Mouse (Mus musculus): ENCODE results near the gene Dnah3. TPM values are rescaled to one million over a fixed set of nuclear protein-coding genes. Genes with fewer than 3 reads are reported as not detected.
A peak's percentile ranks its signal among the peaks of the same experiment; 100 is the strongest.

Dnah3 gene
- 1.2 and 2.8 TPM in 2 replicates for polyA plus RNA-seq (2015; fragmentation: Nextera tagmentation; extraction: Ambion mirVana)

GRCm38 (mm10) chr7:120095180-120095579 lies at the start of gene Dnah3:
TSS of gene Dnah3 (minus strand) at chr7:120095280.
- H3K9ac ChIP-seq (ENCODE audit: low read length), result no peak within 1 kb of the TSS
- no peaks in the 10 kb centered on the region for H3K4me1 ChIP-seq (replicated peaks; ENCODE audit: control insufficient read depth, insufficient read depth, low read length)
- no peak within 1 kb of the TSS for H3K27ac ChIP-seq (ENCODE audit: low read length)
- no peaks in the 10 kb centered on the region for H3K9me3 ChIP-seq (ENCODE audit: control insufficient read depth, low read length)
- H3K36me3 ChIP-seq (ENCODE audit: control insufficient read depth, insufficient read depth, low read length), result no peaks in the 10 kb centered on the region
- ATAC-seq (ENCODE audit: low read depth), result no peak
- H3K4me2 ChIP-seq (ENCODE audit: low read depth, low read length), result no peak within 1 kb of the TSS
- no peaks in the 10 kb centered on the region for H3K27me3 ChIP-seq (ENCODE audit: control insufficient read depth, insufficient read depth, low read depth, low read length)
- H3K4me3 ChIP-seq (ENCODE audit: low read length), result no peak within 1 kb of the TSS
- WGBS, result 79% methylated on average over 6 of the region's 6 CpGs

- no peaks in the 10 kb centered on the region for H3K4me1 ChIP-seq (replicated peaks; ENCODE audit: control insufficient read depth, insufficient read depth, low read length)
- H3K4me3 ChIP-seq (ENCODE audit: low read length), result no peak overlapping the region
- no peak overlapping the region for H3K27ac ChIP-seq (ENCODE audit: low read length)
- H3K36me3 ChIP-seq (ENCODE audit: control insufficient read depth, insufficient read depth, low read length), result no peaks in the 10 kb centered on the region
- H3K9ac ChIP-seq (ENCODE audit: low read length), result no peak overlapping the region
- no peak overlapping the region for H3K4me2 ChIP-seq (ENCODE audit: low read depth, low read length)
- no peak for ATAC-seq (ENCODE audit: low read depth)
- no peaks in the 10 kb centered on the region for H3K27me3 ChIP-seq (ENCODE audit: control insufficient read depth, insufficient read depth, low read depth, low read length)
- no peaks in the 10 kb centered on the region for H3K9me3 ChIP-seq (ENCODE audit: control insufficient read depth, low read length)
- 81% methylated on average over 1 of the region's 1 CpGs for WGBS
Measured at GRCm38 (mm10) chr7:120142743-120143142, 47.7 kb upstream of the Dnah3 start.

DNA sequence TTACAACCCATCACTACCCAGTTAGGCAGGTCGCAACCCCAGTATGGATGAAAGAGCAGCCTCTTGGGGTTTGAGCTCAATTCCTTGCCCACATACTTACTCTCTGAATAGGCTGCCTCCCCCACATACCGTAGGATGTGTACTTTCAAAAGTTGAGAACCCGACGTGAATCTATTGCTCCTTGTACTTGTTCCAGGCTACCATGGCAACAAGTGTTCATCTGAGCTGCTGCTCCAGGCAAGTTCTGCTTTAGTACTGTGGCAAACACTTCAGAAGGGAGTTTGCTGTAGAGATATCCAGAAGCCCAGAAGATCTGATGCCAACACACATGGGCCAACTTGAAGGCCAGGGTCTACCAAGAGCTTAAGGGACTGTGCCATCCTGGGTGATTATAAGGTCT lies 33.9 kb upstream of the Dnah3 start:
- Histone ChIP-seq H3K27me3 (ENCODE audit: control insufficient read depth, insufficient read depth, low read depth, low read length) (no peaks in the 10 kb centered on the region), H3K9me3 (ENCODE audit: control insufficient read depth, low read length) (no peaks in the 10 kb centered on the region), H3K27ac (ENCODE audit: low read length) (0 out of 2 replicates have a peak overlapping the region, but pooled peaks have one; percentile 18), H3K9ac (ENCODE audit: low read length) (no peak overlapping the region), H3K36me3 (ENCODE audit: control insufficient read depth, insufficient read depth, low read length) (no peaks in the 10 kb centered on the region), H3K4me3 (ENCODE audit: low read length) (no peak overlapping the region), H3K4me1 (replicated peaks; ENCODE audit: control insufficient read depth, insufficient read depth, low read length) (peaks cover 18% of the 10 kb centered on the region), H3K4me2 (ENCODE audit: low read depth, low read length) (no peak overlapping the region)
- WGBS, result 51% methylated on average over 4 of the region's 4 CpGs
- peak; percentile 66 for ATAC-seq (ENCODE audit: low read depth)

DNA sequence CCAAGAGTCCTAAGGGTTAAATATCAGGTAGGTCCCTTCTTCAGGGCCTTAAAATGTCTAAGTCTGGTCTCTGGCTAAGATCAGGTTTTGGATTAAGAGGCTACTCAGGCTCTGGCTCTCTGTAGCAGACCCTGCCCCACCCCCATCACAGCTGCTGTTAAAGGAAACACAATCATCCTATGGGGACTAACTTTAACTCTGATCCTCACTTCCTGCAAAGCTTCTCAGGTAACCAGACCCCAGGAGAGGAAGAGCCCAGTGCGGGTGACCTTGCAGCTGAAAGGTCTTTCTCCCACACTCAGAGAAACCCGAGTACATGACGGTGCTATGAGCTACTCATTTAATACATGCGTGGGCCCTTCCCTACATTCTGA lies 32.6 kb upstream of the Dnah3 start:
- no peak for ATAC-seq (ENCODE audit: low read depth)
- no peak overlapping the region for H3K27ac ChIP-seq (ENCODE audit: low read length)
- 49% methylated on average over 4 of the region's 4 CpGs for WGBS

GRCm38 (mm10) chr7:120126976-120127685 lies 32.1 kb upstream of the Dnah3 start:
- no peak for ATAC-seq (ENCODE audit: low read depth)
- no peak overlapping the region for H3K9ac ChIP-seq (ENCODE audit: low read length)
- no peak overlapping the region for H3K4me3 ChIP-seq (ENCODE audit: low read length)
- peaks cover 22% of the 10 kb centered on the region for H3K4me1 ChIP-seq (replicated peaks; ENCODE audit: control insufficient read depth, insufficient read depth, low read length)
- H3K9me3 ChIP-seq (ENCODE audit: control insufficient read depth, low read length), result no peaks in the 10 kb centered on the region
- H3K4me2 ChIP-seq (ENCODE audit: low read depth, low read length), result no peak overlapping the region
- no peaks in the 10 kb centered on the region for H3K27me3 ChIP-seq (ENCODE audit: control insufficient read depth, insufficient read depth, low read depth, low read length)
- H3K36me3 ChIP-seq (ENCODE audit: control insufficient read depth, insufficient read depth, low read length), result no peaks in the 10 kb centered on the region
- WGBS, result 41% methylated on average over 5 of the region's 5 CpGs
- H3K27ac ChIP-seq (ENCODE audit: low read length), result no peak overlapping the region

More for the DNA sequence above, 32.6 kb upstream of the Dnah3 start:
- H3K9ac ChIP-seq (ENCODE audit: low read length), result no peak overlapping the region
- no peak overlapping the region for H3K4me3 ChIP-seq (ENCODE audit: low read length)
- H3K36me3 ChIP-seq (ENCODE audit: control insufficient read depth, insufficient read depth, low read length), result no peaks in the 10 kb centered on the region
- H3K4me1 ChIP-seq (replicated peaks; ENCODE audit: control insufficient read depth, insufficient read depth, low read length), result peaks cover 22% of the 10 kb centered on the region
- H3K9me3 ChIP-seq (ENCODE audit: control insufficient read depth, low read length), result no peaks in the 10 kb centered on the region
- H3K4me2 ChIP-seq (ENCODE audit: low read depth, low read length), result no peak overlapping the region
- no peaks in the 10 kb centered on the region for H3K27me3 ChIP-seq (ENCODE audit: control insufficient read depth, insufficient read depth, low read depth, low read length)

GRCm38 (mm10) chr7:120124844-120125243 lies 29.8 kb upstream of the Dnah3 start:
- Histone ChIP-seq H3K4me2 (ENCODE audit: low read depth, low read length) (no peak overlapping the region), H3K27ac (ENCODE audit: low read length) (peak overlapping the region; percentile 68), H3K4me1 (replicated peaks; ENCODE audit: control insufficient read depth, insufficient read depth, low read length) (peaks cover 22% of the 10 kb centered on the region), H3K27me3 (ENCODE audit: control insufficient read depth, insufficient read depth, low read depth, low read length) (no peaks in the 10 kb centered on the region), H3K9me3 (ENCODE audit: control insufficient read depth, low read length) (no peaks in the 10 kb centered on the region), H3K36me3 (ENCODE audit: control insufficient read depth, insufficient read depth, low read length) (peaks cover 7% of the 10 kb centered on the region), H3K4me3 (ENCODE audit: low read length) (no peak overlapping the region), H3K9ac (ENCODE audit: low read length) (no peak overlapping the region)
- ATAC-seq (ENCODE audit: low read depth), result peak; percentile 88
- 0% methylated on average over 3 of the region's 3 CpGs for WGBS

GRCm38 (mm10) chr7:120123776-120124175 lies 28.7 kb upstream of the Dnah3 start:
- no peaks in the 10 kb centered on the region for H3K9me3 ChIP-seq (ENCODE audit: control insufficient read depth, low read length)
- 23% methylated on average over 4 of the region's 4 CpGs for WGBS
- H3K4me1 ChIP-seq (replicated peaks; ENCODE audit: control insufficient read depth, insufficient read depth, low read length), result peaks cover 21% of the 10 kb centered on the region
- no peak overlapping the region for H3K4me2 ChIP-seq (ENCODE audit: low read depth, low read length)
- H3K27ac ChIP-seq (ENCODE audit: low read length), result peak overlapping the region; percentile 89
- H3K36me3 ChIP-seq (ENCODE audit: control insufficient read depth, insufficient read depth, low read length), result peaks cover 7% of the 10 kb centered on the region
- ATAC-seq (ENCODE audit: low read depth), result peak; percentile 88
- H3K9ac ChIP-seq (ENCODE audit: low read length), result no peak overlapping the region
- no peak overlapping the region for H3K4me3 ChIP-seq (ENCODE audit: low read length)
- H3K27me3 ChIP-seq (ENCODE audit: control insufficient read depth, insufficient read depth, low read depth, low read length), result no peaks in the 10 kb centered on the region

DNA sequence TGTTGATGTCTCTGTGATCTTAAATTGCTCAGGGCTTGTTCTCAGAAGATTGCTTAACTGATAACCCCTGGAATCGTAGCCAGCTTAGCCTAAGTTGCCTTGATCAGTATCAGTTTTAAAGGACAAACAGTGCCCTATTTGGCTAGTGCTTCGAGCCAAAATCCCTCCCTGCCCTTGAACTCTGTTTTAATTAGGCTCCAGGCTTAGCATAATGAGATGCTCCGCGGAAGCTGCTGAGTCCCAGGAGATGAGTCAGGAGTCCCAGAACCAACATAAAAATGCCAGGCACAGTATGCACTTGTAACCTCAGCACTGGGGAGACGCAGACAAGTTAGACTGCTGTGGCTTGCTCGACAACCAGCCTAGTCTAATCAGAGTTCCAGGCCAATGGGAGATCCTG lies 22.4 kb upstream of the Dnah3 start:
- Histone ChIP-seq H3K27ac (ENCODE audit: low read length) (no peak overlapping the region), H3K4me2 (ENCODE audit: low read depth, low read length) (no peak overlapping the region), H3K27me3 (ENCODE audit: control insufficient read depth, insufficient read depth, low read depth, low read length) (no peaks in the 10 kb centered on the region), H3K9ac (ENCODE audit: low read length) (no peak overlapping the region), H3K4me3 (ENCODE audit: low read length) (no peak overlapping the region), H3K9me3 (ENCODE audit: control insufficient read depth, low read length) (no peaks in the 10 kb centered on the region), H3K36me3 (ENCODE audit: control insufficient read depth, insufficient read depth, low read length) (peaks cover 15% of the 10 kb centered on the region), H3K4me1 (replicated peaks; ENCODE audit: control insufficient read depth, insufficient read depth, low read length) (no peaks in the 10 kb centered on the region)
- 50% methylated on average over 6 of the region's 6 CpGs for WGBS
- no peak for ATAC-seq (ENCODE audit: low read depth)

- no peak for ATAC-seq (ENCODE audit: low read depth)
- no peaks in the 10 kb centered on the region for H3K27me3 ChIP-seq (ENCODE audit: control insufficient read depth, insufficient read depth, low read depth, low read length)
- peaks cover 15% of the 10 kb centered on the region for H3K36me3 ChIP-seq (ENCODE audit: control insufficient read depth, insufficient read depth, low read length)
- no peak overlapping the region for H3K4me3 ChIP-seq (ENCODE audit: low read length)
- no peak overlapping the region for H3K9ac ChIP-seq (ENCODE audit: low read length)
- 83% methylated on average over 5 of the region's 5 CpGs for WGBS
- no peaks in the 10 kb centered on the region for H3K4me1 ChIP-seq (replicated peaks; ENCODE audit: control insufficient read depth, insufficient read depth, low read length)
- no peak overlapping the region for H3K4me2 ChIP-seq (ENCODE audit: low read depth, low read length)
- no peaks in the 10 kb centered on the region for H3K9me3 ChIP-seq (ENCODE audit: control insufficient read depth, low read length)
- H3K27ac ChIP-seq (ENCODE audit: low read length), result no peak overlapping the region
Measured at GRCm38 (mm10) chr7:120116976-120117375, 21.9 kb upstream of the Dnah3 start.

Measured in lung, embryonic 16.5 days (tissue).